Mouse (Mus musculus): ENCODE data around the gene Fam228a.
"Not testable (repeated sequence)": the region's sequence is repeated elsewhere in the genome, so short reads cannot be mapped to it uniquely, and the experiment has no call there.

Gene Fam228a

DNA sequence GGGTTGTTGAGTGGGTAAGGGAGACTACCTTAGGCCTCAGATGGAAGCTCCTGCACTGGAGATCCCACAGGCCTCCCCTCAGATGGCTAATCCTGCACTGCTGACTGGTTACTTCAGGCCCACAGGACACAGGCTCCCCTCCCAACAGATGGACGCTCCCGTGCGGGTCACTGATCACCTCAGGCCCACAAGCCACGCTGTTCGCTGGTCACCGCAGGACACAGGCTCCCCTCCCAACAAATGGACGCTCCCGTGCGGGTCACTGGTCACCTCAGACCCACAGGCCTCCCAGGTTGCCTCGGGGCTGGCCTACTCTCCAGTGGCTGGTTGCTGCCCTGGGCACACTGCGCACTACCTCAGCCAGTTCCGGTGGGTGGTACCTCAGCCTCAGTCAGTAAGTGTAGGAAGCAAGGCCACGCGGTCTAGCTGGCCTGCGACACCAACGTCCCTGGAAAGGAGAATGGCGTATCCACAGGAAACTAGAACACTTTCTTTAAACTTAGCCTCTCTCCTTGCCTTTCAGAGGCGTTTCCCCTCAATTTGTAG is at the start of gene Fam228a:
Gene Fam228a, minus strand, starts transcription at position 400 of the 546 bp plus-strand sequence.
- DNase-seq (ENCODE audit: low spot score), result peak; percentile 56

- no peak for DNase-seq (ENCODE audit: low spot score)
Measured at GRCm38 (mm10) chr12:4784466-4784865, 46.2 kb upstream of the Fam228a start.

- no peak for DNase-seq (ENCODE audit: low spot score)
Measured at GRCm38 (mm10) chr12:4783598-4783997, 45.4 kb upstream of the Fam228a start.

DNA sequence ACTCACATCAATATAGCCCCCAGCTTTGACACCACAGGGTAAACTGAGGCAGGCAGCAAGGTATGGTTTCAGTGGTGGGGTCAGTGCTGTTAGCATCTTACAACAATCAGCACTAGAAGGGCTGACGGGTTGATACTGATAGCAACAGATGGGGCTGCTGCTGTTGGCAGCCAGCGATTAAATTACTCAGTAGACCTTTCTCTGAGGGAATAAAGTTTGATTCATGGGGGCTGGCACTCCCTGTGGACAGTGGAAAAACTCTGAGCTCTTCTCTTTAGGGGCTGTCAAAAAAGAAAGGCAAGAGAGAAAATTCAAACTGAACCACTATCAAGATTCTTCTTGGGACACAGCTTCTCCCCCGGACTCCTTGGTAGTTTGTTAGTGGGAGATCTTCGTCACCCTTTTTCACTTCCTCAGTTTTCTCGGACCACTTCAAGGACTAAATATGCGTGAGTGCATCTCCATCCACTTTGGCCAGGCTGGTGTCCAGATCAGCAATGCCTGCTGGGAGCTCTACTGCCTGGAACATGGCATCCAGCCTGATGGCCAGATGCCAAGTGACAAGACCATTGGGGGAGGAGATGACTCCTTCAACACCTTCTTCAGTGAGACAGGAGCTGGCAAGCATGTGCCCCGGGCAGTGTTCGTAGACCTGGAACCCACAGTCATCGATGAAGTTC is 43.6 kb upstream of the Fam228a start:
- not testable (repeated sequence) for DNase-seq (ENCODE audit: low spot score)

- no peak for DNase-seq (ENCODE audit: low spot score)
Measured at GRCm38 (mm10) chr12:4781270-4781669, 43.0 kb upstream of the Fam228a start.

DNA sequence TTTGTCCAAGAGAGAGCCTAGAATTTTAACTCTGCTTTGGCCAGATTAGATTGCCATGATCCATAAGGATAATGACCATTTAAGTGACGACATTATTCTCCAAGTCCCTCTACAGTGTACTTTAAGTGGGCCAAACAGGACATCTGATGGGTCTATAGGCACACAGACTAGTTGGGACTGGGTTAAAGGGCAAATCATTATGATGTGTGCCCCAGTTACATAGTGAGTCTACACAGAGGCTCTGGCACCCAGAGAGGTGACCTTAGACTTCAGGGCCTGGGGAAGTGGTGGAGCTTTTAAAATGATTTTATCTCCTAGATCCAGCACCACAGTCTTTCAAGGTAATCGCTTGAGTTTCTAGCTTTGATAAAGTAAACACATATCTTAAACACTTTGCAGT is 42.0 kb upstream of the Fam228a start:
- no peak for DNase-seq (ENCODE audit: low spot score)

- DNase-seq (ENCODE audit: low spot score), result no peak
Measured at GRCm38 (mm10) chr12:4777734-4778133, 39.5 kb upstream of the Fam228a start.

- DNase-seq (ENCODE audit: low spot score), result no peak
Measured at GRCm38 (mm10) chr12:4775588-4775949, 37.3 kb upstream of the Fam228a start.

- DNase-seq (ENCODE audit: low spot score), result no peak
Measured at GRCm38 (mm10) chr12:4774895-4775587, 36.8 kb upstream of the Fam228a start.

DNA sequence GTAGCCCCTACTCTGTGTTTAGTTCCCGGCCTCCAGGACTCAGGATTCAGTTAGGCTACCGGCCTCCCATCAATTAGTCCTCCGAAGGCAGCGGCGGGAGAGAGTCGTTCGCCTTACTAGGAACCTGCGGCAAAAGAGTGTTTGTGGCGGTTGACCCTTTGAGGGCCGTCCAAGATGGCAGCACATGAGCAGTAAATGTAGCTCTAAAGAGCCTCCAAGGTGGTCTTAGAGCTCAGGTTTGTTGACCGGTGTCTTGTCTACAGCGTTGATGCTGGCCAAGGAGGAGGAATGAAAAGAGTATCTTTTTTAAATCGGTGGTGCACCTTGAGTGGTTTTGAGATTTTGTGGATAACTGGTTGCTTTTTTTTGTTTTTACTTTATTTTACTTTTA is 31.1 kb upstream of the Fam228a start:
- DNase-seq (ENCODE audit: low spot score), result no peak

- peak; percentile 98 for DNase-seq (ENCODE audit: low spot score)
Measured at GRCm38 (mm10) chr12:4768492-4769332, 30.5 kb upstream of the Fam228a start, which contains the start of the genes Pfn4 and Fam228b. Pfn4 (plus strand) TSS chr12:4769022. Fam228b (minus strand) TSS chr12:4769267.

DNA sequence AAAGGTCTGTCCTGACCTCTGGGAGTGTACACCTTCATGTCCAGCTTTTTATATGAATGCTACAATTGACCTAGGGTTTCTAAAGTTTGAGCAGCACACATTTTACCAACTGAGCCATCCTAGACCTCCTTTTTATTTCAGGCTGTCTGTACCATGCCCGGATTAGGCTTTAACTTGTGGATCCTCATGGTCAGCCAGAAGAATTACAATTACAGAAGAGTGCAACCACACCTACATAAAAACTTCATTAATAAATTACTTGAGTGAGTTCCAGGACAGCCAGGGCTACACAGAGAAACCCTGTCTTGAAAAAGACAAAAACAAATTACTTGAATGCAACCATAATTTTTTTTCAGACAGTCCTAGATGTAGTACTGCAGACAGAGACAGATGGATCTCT is 18.8 kb upstream of the Fam228a start:
- DNase-seq (ENCODE audit: low spot score), result no peak

DNA sequence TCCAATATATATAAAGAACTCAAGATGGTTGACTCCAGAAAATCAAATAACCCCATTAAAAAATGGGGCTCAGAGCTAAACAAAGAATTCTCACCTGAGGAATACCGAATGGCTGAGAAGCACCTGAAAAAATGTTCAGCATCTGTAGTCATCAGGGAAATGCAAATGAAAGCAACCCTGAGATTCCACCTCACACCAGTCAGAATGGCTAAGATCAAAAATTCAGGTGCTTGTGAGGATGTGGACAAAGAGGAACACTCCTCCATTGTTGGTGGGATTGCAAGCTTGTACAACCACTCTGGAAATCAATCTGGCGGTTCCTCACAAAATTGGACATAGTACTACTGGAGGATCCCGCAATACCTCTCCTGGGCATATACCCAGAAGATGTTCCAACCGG is 16.2 kb upstream of the Fam228a start:
- not testable (repeated sequence) for DNase-seq (ENCODE audit: low spot score)

DNA sequence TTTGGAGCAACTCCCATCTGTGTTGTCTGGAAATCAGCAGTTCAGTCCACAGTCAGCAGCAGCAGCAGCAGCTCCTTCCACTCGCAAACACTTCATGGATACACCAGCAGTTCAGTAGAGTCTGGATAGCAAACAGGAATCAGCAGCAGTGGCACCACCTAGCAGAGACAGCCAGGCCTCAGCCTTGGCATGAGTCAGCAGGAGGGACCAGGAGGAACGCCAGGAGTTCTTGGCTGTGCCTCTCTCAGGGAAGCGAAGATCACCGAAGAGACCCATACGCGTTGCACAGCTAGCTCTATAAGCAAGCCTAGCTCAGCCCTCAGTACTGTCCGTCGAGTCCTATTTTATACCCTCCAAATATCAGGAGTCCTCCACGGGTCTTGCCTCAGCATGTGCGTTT is 6.3 kb upstream of the Fam228a start:
- no peak for DNase-seq (ENCODE audit: low spot score)

DNA sequence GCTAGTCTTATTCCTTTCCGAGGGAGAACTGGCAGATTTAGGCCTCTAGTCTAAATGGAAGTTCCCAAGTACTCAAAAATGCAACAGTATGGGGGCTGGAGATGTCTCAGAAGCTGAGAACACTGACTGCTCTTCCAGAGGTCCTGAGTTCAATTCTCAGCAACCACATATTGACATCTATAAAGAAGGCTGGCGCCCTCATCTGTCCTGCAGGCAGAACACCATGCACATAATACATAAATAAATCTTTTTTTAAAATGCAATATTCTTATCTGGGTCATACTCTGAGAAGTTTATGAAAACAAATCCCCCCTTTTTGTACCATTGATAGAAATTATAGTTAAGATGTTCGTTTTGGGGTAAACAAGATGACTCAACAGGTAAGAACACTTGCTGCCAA is 4.0 kb upstream of the Fam228a start:
- DNase-seq (ENCODE audit: low spot score), result no peak

DNA sequence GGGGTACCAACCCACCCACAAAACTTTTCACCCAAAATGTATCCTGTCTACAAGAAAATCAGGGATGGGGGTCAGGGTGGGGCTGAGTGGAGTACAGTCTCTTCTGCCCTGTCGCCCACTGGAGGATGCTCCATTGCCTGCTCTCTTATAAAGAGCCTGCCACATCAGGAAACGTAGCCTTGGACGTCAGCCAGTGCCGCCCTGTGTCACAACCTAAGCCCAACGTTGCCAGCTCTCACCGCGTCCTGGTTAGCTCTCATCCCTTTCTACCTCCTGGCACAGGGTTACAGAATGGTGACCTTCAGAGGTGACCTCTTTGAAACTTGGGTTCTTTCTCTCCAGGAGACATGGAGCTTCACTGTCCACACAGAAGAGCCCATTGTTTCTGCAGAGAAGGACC is 2.6 kb upstream of the Fam228a start:
- no peak for DNase-seq (ENCODE audit: low spot score)

DNA sequence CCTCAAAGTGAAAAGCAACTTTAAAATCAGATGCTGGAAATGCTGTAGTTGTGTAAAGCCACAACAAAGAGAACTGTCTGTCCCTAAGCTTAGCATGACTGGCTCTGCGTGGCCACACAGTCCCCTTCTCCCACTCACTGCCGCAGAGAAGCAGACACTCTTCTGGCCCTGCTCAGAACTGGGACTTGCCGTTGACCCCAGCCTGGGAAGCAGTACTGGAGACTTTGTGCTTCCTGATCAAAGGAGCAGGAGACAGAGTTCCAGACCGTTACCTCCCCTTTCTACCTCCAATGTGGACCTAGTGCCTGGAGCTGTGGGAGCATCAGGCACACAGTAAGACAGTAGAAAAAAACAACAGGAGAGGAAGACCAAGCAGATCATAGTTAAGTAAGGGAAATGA is 5.9 kb downstream of the Fam228a start:
- DNase-seq (ENCODE audit: low spot score), result no peak

GRCm38 (mm10) chr12:4731629-4732028 is 6.6 kb downstream of the Fam228a start:
- DNase-seq (ENCODE audit: low spot score), result no peak

DNA sequence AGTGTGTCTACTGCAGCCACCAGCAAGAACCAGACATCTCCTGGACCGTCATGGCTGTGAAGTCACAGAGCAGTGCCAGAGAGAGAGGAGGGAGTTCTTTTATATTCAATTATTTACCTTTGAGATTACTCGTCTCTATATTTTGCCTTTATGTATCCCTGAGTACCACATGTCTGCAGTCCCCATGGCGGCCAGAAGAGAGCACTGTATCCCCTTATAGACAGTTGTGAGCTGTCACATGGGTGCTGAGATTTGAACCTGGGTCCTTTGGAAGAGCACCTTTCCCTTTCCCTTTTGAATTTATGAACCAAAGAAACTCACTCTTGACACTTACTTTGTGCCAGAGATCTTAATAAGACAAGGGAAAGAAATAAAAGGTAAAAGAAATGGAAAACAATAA is 9.1 kb downstream of the Fam228a start:
- DNase-seq (ENCODE audit: low spot score), result no peak

DNA sequence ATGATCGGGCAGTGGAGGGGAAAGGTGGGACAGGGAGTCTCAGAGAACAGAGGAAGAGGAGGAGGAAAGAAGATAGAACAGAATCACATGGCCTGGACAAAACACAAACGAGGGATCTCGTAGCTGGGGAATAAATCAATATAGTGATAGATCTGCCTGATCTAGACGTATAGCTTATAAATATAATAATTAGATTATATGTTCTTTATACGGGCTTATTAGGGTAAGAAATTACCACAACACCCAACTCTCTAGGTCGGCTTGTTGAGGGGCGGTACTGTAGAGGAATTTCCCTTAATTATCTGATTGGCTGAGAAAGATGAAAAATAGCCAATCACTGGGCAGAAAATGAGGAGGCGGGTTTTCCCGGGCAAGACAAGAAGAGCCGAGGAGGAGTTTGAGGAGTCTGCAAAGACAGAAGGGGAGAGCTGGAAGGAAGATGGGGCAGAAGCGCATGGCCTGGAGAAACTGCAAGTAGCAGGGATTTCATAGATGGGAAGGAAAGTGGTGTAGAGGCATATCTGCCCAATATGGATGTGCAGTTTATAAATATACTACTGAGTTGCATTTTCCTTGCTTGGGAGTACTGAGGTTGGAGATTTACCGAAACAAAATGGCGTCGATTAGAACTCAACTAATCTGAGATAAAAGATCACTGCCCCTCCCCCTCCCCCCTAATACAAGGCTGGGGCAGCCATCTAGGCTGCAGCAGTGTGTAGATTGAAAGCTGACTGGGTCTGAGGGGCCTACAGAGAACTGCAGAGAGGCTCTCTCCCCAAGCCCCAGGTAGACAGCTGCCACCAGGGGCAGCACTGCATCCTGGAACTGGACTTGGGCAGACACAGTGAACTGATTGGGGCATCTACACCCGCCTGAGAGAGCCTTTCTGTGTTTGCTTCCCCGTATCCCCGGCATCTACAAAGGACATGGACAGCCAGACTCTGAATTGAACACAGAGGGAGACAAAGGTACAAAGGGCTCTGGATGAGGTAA is 18.2 kb downstream of the Fam228a start:
- no peak for DNase-seq (ENCODE audit: low spot score)

DNA sequence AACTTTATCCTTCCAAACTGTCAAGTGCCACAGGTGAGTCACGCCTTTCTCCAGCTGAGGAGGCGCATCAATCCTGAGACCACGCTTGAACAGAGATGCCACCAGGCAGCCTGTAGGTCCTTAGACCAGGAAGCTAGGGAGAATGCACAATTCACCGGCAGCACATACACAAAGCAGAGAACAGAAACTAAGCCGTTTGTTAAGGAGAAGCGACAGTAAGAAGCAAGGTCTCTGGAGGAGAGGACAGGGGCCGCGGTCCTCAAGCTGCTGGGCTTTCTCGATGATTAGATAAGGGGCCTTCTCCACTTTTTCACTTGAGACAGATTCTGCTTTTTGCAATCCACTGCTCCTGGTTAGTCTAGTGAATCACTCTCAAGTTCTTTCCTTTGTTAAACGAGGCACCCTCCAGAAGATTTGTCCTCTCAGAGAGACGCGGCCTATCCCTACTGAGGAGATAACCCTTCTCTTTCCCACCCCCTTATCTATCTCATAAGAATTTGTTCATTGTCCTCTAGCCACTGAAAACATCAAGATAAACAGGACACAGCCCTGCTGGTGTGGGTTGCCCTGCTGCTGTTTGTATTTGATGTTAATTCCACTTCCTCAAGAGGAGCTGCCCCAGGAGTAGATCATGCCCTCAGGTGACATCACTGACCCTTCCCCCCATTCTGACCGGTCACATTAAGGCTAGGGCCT is 19.0 kb downstream of the Fam228a start:
- DNase-seq (ENCODE audit: low spot score), result no peak

Data from testis, postnatal 14 days (tissue).